Mouse (Mus musculus): ENCODE data around the gene Map1b.

Gene Map1b

DNA sequence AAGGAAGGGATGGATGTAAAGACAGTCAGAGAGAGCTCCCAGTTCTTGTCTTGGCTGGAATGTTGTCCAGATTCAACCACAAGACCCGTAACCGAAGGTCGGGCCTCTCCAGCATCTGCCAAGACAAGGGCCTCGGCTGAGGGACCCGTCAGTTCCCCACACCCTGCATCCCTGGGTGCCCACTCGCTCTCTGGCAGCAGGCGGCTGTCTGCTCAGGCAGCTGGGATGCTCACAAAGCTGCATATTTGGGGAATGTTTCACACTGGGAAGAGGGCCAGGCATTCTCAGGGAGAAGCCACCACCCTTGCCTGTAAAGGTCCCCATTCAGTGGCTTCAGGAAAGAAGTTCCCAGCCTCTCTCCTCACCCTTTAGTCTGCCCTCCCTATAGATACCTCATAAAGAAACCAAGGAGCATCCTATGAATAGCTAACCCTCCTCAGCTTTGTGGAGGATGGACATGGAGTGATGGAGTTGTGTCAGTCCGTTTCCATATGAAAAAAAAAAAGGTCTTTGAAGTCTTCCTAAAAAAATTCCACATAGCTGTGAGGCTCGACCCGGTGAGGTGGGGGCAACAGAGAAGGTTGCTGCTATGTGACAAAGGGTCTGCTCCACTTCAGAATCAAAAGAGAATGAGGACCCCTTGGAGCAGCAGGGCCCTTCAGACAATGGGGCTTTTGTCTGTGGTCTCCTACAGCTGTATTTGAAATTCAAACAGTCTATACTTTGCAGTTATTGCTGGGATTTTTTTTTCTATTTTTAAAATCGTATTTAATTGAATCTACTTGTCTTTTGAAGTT lies 68.7 kb downstream of the Map1b start:
- DNase-seq (ENCODE audit: low spot score in 2 of 2) = peak in 1 of 2 experiments; percentile 32

GRCm38 (mm10) chr13:99447002-99447401 lies 69.3 kb downstream of the Map1b start:
- DNase-seq (ENCODE audit: low spot score in 2 of 2) = no peak

DNA sequence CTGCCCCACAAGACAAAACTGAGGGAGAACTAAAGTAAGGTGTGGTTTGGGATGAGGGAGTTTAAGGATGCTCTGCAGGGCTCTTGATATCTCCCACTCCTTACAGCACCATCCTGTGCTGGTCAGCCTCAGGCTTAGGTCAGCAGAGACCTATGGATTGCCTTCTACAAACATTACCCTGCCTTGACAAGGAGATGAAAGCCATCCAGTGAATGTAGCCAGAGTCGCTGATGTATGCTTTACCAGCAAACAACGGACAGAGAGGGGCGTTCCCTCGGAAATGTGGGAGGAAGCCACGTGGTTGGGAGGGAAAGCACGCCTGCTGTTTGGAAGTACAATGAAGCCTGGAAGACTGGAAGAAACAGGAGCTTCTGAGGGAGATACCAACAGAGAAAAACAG lies 71.5 kb downstream of the Map1b start:
- no peak for DNase-seq (ENCODE audit: low spot score in 2 of 2)

DNA sequence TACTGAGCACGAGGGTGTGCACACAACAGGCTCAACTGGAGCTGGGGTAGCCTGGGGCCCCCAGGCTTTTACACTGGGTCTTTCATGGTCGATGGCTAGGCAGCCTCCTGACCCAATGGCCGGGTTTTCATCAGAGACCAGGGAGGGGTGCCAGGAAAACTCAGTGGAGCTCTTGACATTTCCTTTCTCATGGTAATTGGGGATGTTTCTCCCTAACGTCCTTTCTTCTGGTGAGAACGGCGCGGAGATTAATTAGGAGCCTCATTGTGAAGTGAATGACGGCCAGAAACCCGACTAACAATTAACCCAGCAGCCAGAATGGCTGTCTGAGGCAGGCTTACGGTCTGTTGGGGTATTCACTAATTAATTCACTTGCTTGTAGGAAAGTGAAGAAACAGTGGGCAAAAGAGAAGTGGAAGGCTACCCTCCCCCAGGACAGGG lies 71.9 kb downstream of the Map1b start:
- DNase-seq (ENCODE audit: low spot score in 2 of 2) = no peak

DNA sequence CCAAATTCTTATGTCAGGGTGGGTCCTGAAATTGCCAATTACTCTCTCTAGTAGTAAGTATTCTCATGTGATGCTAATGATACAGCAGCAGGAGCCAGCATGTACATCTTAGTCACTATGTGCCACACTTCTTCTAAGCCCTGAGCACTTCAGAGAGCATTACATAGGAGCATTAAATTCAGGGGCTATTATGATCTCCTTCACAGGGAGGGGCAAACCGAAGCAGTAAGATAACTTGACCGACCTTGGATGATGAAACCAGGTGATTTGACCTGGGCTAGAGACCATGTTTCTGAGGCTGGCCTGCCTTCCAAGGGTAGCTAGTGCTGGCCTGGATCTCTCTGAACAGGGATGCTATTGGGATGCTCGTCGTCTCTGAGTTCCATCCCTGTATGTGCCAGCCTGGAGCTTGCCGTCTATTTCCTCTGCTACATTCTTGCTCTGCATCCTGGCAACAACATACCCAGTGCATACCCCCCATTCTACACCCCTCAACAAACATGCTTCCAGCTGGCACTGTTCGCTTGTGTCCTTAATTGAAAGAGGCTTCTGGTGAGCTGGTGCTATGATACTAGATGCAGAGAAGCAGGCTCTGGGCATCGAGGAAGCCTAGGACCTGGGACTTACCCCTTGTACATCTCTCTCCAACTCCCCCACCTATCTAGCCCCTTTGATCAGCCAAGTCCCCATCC lies 72.7 kb downstream of the Map1b start:
- no peak for DNase-seq (ENCODE audit: low spot score in 2 of 2)

DNA sequence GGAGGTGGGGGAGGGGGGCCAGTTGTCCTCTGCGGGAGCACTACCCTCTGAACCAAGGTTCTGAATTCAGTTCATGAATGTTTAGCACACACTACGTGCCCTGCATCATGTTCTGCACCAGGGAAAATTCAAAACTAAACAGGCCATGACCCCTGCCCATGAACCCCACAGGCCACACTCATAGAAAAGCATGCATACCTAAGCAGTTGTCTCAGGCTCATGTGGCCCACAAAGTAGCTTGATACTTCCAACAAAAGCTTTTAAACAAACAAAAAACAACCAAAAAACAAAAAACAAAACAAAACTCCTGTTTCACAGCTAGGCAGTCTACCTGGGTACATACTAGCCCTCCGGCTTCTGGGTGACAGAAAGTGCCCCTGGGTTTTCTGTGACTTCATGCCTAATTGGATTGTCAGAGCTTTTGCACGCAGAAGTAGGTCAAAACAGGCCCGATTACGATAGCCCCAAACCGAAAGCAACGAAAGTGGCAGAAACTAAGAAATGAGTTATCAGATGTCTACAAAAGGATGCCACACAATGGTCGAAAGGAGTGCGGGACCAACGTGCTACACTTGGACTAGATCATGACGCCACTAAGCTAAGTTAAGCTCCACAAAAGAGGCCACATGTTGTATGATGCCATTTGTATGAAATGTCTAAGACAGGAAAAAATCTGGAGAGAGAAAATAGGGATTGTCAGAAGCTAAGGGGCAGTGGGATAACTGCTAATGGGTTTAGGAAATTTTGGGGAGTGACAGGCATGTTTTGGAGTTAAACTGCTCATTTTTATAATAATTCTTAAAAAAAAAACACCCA lies 73.7 kb downstream of the Map1b start:
- no peak for DNase-seq (ENCODE audit: low spot score in 2 of 2)

GRCm38 (mm10) chr13:99441700-99442433 lies 74.5 kb downstream of the Map1b start:
- no peak for DNase-seq (ENCODE audit: low spot score in 2 of 2)

GRCm38 (mm10) chr13:99440228-99440627 lies 76.1 kb downstream of the Map1b start:
- no peak for DNase-seq (ENCODE audit: low spot score in 2 of 2)

- no peak for DNase-seq (ENCODE audit: low spot score in 2 of 2)
Measured at GRCm38 (mm10) chr13:99439357-99439756, 77.0 kb downstream of the Map1b start.

GRCm38 (mm10) chr13:99437051-99437450 lies 79.3 kb downstream of the Map1b start:
- no peak for DNase-seq (ENCODE audit: low spot score in 2 of 2)

- DNase-seq (ENCODE audit: low spot score in 2 of 2) = no peak
Measured at GRCm38 (mm10) chr13:99434494-99434893, 81.8 kb downstream of the Map1b start.

DNA sequence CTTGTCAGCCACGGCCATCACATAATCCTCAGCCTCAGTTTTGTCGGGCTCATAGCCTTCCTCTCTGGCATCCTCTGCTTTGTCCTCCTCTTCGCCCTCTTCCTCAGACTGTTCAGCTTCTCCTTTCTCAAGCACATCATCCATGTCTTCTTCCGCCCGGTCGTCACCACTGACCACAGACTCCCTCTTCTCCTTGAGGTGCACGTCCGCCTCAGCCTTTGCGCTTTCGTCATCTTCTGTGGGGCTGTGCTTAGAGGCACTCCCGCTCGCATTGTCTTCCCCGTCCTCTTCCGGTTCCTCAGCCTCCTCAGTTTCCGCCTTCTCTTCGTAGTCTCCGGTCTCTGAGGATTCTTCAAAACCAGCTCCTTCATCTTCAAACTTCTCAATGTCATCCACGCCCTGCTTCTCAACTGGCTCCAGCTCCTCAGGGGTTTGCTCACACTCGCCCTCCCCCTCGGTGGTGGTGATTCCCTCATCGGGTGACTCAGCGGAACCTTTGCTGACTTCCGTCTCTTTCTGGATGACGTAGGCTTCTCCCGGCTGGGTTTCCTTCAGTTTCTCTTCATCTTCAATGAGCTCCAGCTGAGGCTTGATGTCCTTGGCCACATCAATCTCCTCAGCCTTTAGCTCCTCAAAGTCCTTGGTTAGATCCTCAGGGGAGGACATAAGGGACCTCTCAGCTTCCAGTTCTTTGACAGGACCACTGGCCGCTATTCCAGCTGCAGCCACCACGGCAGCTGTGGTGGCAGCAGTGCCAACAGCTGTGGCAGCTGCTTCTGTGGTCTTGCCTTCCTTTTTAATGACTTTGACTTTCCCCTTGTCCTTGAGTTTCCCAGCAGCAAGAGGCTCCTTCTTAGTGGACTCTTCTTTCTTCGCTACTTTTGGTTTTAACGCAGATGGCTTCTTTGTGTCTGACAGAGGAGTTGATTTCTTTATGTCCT lies 83.0 kb downstream of the Map1b start:
- DNase-seq (ENCODE audit: low spot score in 2 of 2) = no peak

GRCm38 (mm10) chr13:99423581-99423980 lies 92.8 kb downstream of the Map1b start:
- no peak for DNase-seq (ENCODE audit: low spot score in 2 of 2)

GRCm38 (mm10) chr13:99416601-99417000 lies 99.7 kb downstream of the Map1b start:
- DNase-seq (ENCODE audit: low spot score in 2 of 2) = no peak

DNA sequence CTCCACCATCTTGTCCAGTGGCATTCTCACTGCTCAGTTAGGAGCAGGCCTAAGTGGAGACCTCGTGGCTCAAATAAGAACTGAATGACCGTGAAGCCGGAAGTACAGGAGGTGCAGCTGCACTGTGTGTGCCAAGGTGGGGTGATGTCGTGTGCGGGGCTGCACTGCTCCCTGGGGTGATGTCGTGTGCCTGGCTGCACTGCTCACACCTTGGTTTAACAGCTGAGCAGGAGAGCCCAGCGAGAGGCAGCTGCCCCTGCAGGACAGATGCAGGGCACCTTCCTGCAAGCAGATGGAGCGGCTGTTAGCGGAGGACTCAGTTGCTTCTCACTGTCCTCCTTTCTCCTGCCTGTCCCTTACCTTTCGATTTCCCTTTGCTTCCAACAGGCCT lies 102.0 kb downstream of the Map1b start:
- no peak for DNase-seq (ENCODE audit: low spot score in 2 of 2)

DNA sequence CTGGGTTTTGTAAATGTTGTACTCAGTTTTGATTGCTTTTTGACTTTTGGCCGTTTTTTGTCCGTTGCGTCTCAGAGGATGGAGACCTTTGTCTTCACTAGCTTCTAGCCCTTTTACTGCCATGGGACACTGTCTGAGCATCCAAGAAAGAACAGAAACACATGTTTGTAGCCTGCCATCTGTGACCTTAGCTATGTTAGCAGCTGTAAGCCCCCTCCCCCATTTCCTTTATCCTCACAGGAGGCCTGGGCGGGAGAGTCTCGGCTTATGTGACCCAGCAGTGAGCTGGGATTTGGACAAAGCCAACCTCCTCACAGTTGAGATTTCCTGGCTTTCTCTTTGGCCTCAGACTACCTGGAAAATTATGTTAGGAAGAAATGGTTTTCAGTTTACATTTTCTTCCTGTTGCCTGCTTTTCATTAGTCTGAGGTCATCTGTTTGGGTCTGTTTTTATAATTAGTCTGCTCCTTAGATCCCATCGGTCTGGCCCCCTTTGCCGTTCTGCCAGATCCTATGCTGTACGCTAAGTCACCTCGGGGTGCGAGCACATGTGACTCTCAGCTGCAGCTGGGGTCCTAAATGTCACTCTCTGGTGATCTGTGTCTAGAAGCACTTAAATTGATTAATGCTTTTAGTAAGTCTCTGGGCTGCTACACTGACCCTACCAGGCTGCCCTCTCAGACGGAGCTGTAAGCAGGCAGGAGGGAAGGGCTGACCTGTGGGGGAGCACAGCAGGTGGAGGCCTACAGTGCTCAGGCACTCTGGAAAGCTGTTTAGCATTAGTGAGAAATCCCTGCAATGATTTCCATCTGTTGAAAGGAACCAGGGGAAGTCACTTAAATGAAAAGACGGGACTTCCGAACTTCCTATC lies 102.6 kb downstream of the Map1b start:
- no peak for DNase-seq (ENCODE audit: low spot score in 2 of 2)

GRCm38 (mm10) chr13:99412477-99413080 lies 103.8 kb downstream of the Map1b start:
- DNase-seq (ENCODE audit: low spot score in 2 of 2) = peak in 1 of 2 experiments; percentile 36

GRCm38 (mm10) chr13:99411761-99412160 lies 104.6 kb downstream of the Map1b start:
- DNase-seq (ENCODE audit: low spot score in 2 of 2) = no peak
